Mouse (Mus musculus) T-helper 17 cell (primary cell): ENCODE data around the gene Ggnbp2.
"Not testable (repeated sequence)": the region's sequence is repeated elsewhere in the genome, so short reads cannot be mapped to it uniquely, and the experiment has no call there.

Source experiments
- in situ Hi-C, 2 experiments: fragments of 300-600 bp; cut with MboI, MseI; formaldehyde crosslinking; loops; 1 replicate in 1 of 2; 2 replicates in 1 of 2; pipeline ENCODE4 v1.15.1; 2025; ENCODE audit warnings: high pct_unique_total_duplicates in 2 of 2

Ggnbp2 gene

GRCm38 (mm10) chr11:84879772-84880464, 9.3 kb upstream of the Ggnbp2 start, which contains the start of the genes Myo19 and Pigw:
Gene Myo19 (plus strand): TSS chr11:84880148.
Gene Pigw (minus strand): TSS chr11:84880285.
- in situ Hi-C loops, result no loop called here

- in situ Hi-C loops, result no loop called here
These were observed 8.6 kb upstream of the Ggnbp2 start for GRCm38 (mm10) chr11:84879007-84879771.

- in situ Hi-C loops, result not testable (repeated sequence)
These were observed 5.4 kb upstream of the Ggnbp2 start for GRCm38 (mm10) chr11:84876020-84876419.

- in situ Hi-C loops, result loop anchor here in 1 of 2 experiments (25.0 kb wide), 1 partner anchor 1814 kb away; the partner anchor contains the start of genes Ptrh2 and Vmp1
These were observed 2.6 kb upstream of the Ggnbp2 start for GRCm38 (mm10) chr11:84873042-84873833.

- in situ Hi-C loops, result loop anchor here in 1 of 2 experiments (25.0 kb wide), 1 partner anchor 1816 kb away; the partner anchor contains the start of genes Ptrh2 and Vmp1
These were observed 992 bp upstream of the Ggnbp2 start for GRCm38 (mm10) chr11:84871548-84872069.

GRCm38 (mm10) chr11:84871046-84871445, 429 bp upstream of the Ggnbp2 start:
- in situ Hi-C loops, result loop anchor here in 1 of 2 experiments (25.0 kb wide), 1 partner anchor 1816 kb away; the partner anchor contains the start of genes Ptrh2 and Vmp1

- in situ Hi-C loops, result loop anchor here in 1 of 2 experiments (5.0 to 25.0 kb wide), 2 partner anchors 37 to 1818 kb away; partner anchors contain the start of genes Ptrh2 and Vmp1
These were observed 932 bp downstream of the Ggnbp2 start for GRCm38 (mm10) chr11:84869537-84870232.

- in situ Hi-C loops, result loop anchor here in 1 of 2 experiments (5.0 to 25.0 kb wide), 2 partner anchors 37 to 1818 kb away; partner anchors contain the start of genes Ptrh2 and Vmp1
These were observed 1.8 kb downstream of the Ggnbp2 start for GRCm38 (mm10) chr11:84868786-84869259.

- in situ Hi-C loops, result loop anchor here in 1 of 2 experiments (5.0 to 25.0 kb wide), 2 partner anchors 35 to 1820 kb away; partner anchors contain the start of genes Ptrh2 and Vmp1
These were observed 3.0 kb downstream of the Ggnbp2 start for GRCm38 (mm10) chr11:84867586-84867985.

GRCm38 (mm10) chr11:84865268-84865667, 5.3 kb downstream of the Ggnbp2 start:
- in situ Hi-C loops, result loop anchor here in 1 of 2 experiments (5.0 to 25.0 kb wide), 2 partner anchors 33 to 1822 kb away; partner anchors contain the start of genes Ptrh2 and Vmp1

- in situ Hi-C loops, result loop anchor here in 1 of 2 experiments (25.0 kb wide), 1 partner anchor 1832 kb away; the partner anchor contains the start of genes Ptrh2 and Vmp1
These were observed 15.3 kb downstream of the Ggnbp2 start for GRCm38 (mm10) chr11:84855285-84855684.

- in situ Hi-C loops, result no loop called here
These were observed 23.0 kb downstream of the Ggnbp2 start for GRCm38 (mm10) chr11:84847475-84848090.

GRCm38 (mm10) chr11:84846741-84847474, 23.7 kb downstream of the Ggnbp2 start:
- in situ Hi-C loops, result no loop called here

GRCm38 (mm10) chr11:84839330-84839729, 31.3 kb downstream of the Ggnbp2 start:
- in situ Hi-C loops, result no loop called here

GRCm38 (mm10) chr11:84829495-84829894, 41.1 kb downstream of the Ggnbp2 start:
- in situ Hi-C loops, result not testable (repeated sequence)

GRCm38 (mm10) chr11:84828516-84829399, 41.9 kb downstream of the Ggnbp2 start, which contains the start of gene Dhrs11:
Gene Dhrs11 (minus strand): TSS chr11:84828994.
- in situ Hi-C loops, result no loop called here

- in situ Hi-C loops, result no loop called here
These were observed 42.6 kb downstream of the Ggnbp2 start for GRCm38 (mm10) chr11:84827901-84828503.
